Mouse (Mus musculus) hindbrain, embryonic 10.5 days (tissue): ENCODE measurements at regions not wholly inside any gene's neighbourhood (a gene's known extent, or its start where the extent isn't known, plus 50 kb on each side); places are given as distances from the start of the nearest gene placed in this dataset.
A peak's percentile ranks its signal among the peaks of the same experiment; 100 is the strongest.

ENCODE experiments used
- DNase-seq: peaks from one replicate; pipeline ENCODE4 v3.0.0-alpha.2; 2017; ENCODE audit warnings: low spot score
- H3K27ac ChIP-seq: fragments of 300-500 bp; sonication (generic); 2 replicates; pipeline ENCODE4 v1.5.1; 2016; ENCODE audit warnings: mild to moderate bottlenecking, moderate library complexity
- H3K27me3 ChIP-seq: fragments of 300-500 bp; sonication (generic); 2 replicates; pipeline ENCODE4 v1.6.1; 2016; ENCODE audit warnings: mild to moderate bottlenecking; ENCODE audit not compliant: poor library complexity, insufficient read depth, severe bottlenecking
- H3K36me3 ChIP-seq: fragments of 300-500 bp; sonication (generic); 2 replicates; pipeline ENCODE4 v1.6.1; 2016; ENCODE audit warnings: mild to moderate bottlenecking, moderate library complexity
- H3K4me1 ChIP-seq: fragments of 300-500 bp; sonication (generic); replicated peaks from 2 replicates; pipeline ENCODE4 v1.6.1; 2016; ENCODE audit warnings: mild to moderate bottlenecking
- H3K4me3 ChIP-seq: fragments of 300-500 bp; sonication (generic); 2 replicates; pipeline ENCODE4 v1.5.1; 2016; ENCODE audit warnings: mild to moderate bottlenecking, moderate library complexity
- H3K9me3 ChIP-seq: fragments of 300-500 bp; sonication (generic); 2 replicates; pipeline ENCODE4 v1.6.1; 2016; ENCODE audit warnings: mild to moderate bottlenecking, moderate library complexity
- WGBS: fragments of 180-500 bp; shearing (Covaris S2); methylation state at CpG from one replicate; pipeline ENCODE4 v1.1.7; 2016; 5-methylcytosine and 5-hydroxymethylcytosine counted together

DNA sequence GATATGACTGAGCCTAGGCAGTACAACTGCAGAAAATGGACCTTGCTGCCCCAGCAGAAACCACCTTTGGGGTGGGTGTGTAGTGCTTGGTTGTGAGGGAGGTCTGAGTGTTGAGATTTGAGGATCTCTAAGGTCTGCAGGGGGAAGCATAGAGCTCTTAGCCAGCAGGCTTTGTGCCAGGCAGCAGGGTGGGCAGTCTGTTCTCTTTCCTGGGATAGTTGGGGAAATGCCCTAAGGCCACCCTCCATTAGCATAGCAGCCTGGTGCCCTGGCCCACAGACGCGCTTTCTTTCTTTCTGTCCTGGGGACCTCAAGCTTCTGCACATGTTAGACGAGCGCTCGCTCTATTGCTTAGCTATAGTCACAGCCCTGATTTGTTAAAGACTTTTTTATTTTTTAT is 91.4 kb upstream of the Eef2kmt start:
- no peak overlapping the region for H3K4me3 ChIP-seq
- peaks cover 6% of the 10 kb centered on the region for H3K4me1 ChIP-seq
- H3K27me3 ChIP-seq = peaks cover 10% of the 10 kb centered on the region; the same call in 1 of the 2 replicates
- WGBS = 91% methylated on average over 5 of the region's 5 CpGs
- H3K9me3 ChIP-seq = no peaks in the 10 kb centered on the region
- DNase-seq = no peak
- H3K27ac ChIP-seq = no peak overlapping the region
- H3K36me3 ChIP-seq = no peaks in the 10 kb centered on the region

- WGBS = 84% methylated on average over 6 of the region's 6 CpGs
These were observed 86.5 kb upstream of the Eef2kmt start for GRCm38 (mm10) chr16:5342326-5342725.

GRCm38 (mm10) chr16:5316271-5316670 is 60.5 kb upstream of the Eef2kmt start:
- Histone ChIP-seq H3K27ac (no peak overlapping the region), H3K9me3 (no peaks in the 10 kb centered on the region), H3K36me3 (no peaks in the 10 kb centered on the region), H3K27me3 (no peaks in the 10 kb centered on the region), H3K4me3 (no peak overlapping the region), H3K4me1 (no peaks in the 10 kb centered on the region)
- WGBS = 95% methylated on average over 1 of the region's 1 CpGs
- no peak for DNase-seq

More at GRCm38 (mm10) chr16:5342326-5342725, 86.5 kb upstream of the Eef2kmt start:
- no peaks in the 10 kb centered on the region for H3K4me1 ChIP-seq
- no peak overlapping the region for H3K4me3 ChIP-seq
- no peaks in the 10 kb centered on the region for H3K36me3 ChIP-seq
- DNase-seq = no peak
- no peak overlapping the region for H3K27ac ChIP-seq
- no peaks in the 10 kb centered on the region for H3K27me3 ChIP-seq
- H3K9me3 ChIP-seq = no peaks in the 10 kb centered on the region

- Histone ChIP-seq H3K4me3 (no peak overlapping the region), H3K9me3 (no peaks in the 10 kb centered on the region), H3K27me3 (peaks cover 8% of the 10 kb centered on the region), H3K4me1 (no peaks in the 10 kb centered on the region), H3K36me3 (no peaks in the 10 kb centered on the region), H3K27ac (no peak overlapping the region)
- 73% methylated on average over 6 of the region's 6 CpGs for WGBS
- DNase-seq = no peak
These were observed 57.5 kb upstream of the Eef2kmt start for GRCm38 (mm10) chr16:5313261-5313660.

DNA sequence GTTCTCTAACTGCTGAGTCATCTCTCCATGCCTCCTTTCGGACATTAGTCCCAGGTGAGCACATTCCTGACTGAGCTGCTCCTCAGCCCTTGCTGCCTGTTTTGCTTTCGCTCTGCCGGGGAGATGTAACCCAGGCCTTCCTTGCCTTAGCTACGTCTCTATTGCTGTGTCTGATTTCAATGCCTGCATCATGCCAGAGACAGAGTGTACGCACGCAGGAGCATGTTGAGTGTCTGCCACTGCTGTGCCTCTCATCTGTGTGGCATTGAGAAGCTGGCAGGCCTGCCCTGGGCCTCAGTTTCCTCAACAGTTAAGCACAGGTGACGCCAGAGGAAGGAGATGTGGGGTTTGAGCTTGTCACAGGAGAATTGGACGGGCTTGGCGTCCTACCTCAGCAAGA is 55.7 kb upstream of the Eef2kmt start:
- Histone ChIP-seq H3K27me3 (peaks cover 21% of the 10 kb centered on the region), H3K36me3 (no peaks in the 10 kb centered on the region), H3K4me3 (no peak overlapping the region), H3K4me1 (peaks cover 7% of the 10 kb centered on the region; the same call in 1 of the 2 replicates), H3K9me3 (no peaks in the 10 kb centered on the region), H3K27ac (no peak overlapping the region)
- DNase-seq = no peak
- WGBS = 81% methylated on average over 9 of the region's 9 CpGs

DNA sequence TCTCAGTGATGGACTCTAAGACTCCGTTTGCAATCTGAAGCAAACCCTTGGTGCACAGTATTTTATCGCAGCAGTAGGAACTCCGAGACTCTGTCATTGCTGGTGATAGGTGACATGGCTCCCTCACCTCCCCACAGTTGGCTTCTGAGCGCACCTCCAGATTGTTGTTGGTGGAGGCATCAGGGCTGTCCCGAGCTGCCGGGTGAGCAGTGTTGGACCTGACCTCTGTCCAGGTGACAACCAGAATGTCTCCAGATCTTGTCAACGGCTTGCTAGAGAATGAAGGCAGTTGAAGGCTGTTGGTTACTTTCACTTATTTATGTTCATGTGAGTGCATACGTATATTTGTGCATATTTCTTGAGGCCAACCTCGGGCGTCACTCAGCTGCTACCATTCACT is 55.0 kb upstream of the Eef2kmt start:
- no peak for DNase-seq
- no peak overlapping the region for H3K4me3 ChIP-seq
- H3K9me3 ChIP-seq = no peaks in the 10 kb centered on the region
- H3K27ac ChIP-seq = no peak overlapping the region
- peaks cover 21% of the 10 kb centered on the region for H3K27me3 ChIP-seq
- no peaks in the 10 kb centered on the region for H3K36me3 ChIP-seq
- WGBS = 91% methylated on average over 10 of the region's 10 CpGs
- H3K4me1 ChIP-seq = peaks cover 7% of the 10 kb centered on the region; the same call in 1 of the 2 replicates

- Histone ChIP-seq H3K27me3 (peaks cover 21% of the 10 kb centered on the region), H3K36me3 (no peaks in the 10 kb centered on the region), H3K4me3 (no peak overlapping the region), H3K4me1 (peaks cover 7% of the 10 kb centered on the region; the same call in 1 of the 2 replicates), H3K27ac (no peak overlapping the region), H3K9me3 (no peaks in the 10 kb centered on the region)
- WGBS = 76% methylated on average over 7 of the region's 7 CpGs
- no peak for DNase-seq
These were observed 52.0 kb upstream of the Eef2kmt start for GRCm38 (mm10) chr16:5307761-5308160.

DNA sequence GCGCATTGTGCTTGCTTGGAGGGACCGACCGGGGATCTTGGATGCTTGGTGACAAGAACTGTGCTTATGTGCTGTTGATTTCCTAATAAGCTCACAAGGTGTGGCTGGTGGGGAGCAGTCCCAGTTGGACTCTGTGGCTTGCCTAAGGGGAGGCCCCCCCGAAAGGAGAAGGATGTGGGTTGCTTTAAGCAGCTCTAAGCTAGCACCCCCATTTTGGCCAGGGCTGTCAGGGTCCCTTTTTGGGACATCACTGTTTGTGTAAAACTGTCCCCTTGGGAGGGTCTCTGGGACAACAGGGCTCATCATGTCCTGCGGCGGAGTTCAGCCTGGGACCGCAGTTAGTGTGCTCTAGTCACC is 51.4 kb upstream of the Eef2kmt start:
- peaks cover 21% of the 10 kb centered on the region for H3K27me3 ChIP-seq
- DNase-seq = no peak
- no peaks in the 10 kb centered on the region for H3K9me3 ChIP-seq
- H3K4me3 ChIP-seq = peak overlapping the region; percentile 59
- H3K4me1 ChIP-seq = peaks cover 7% of the 10 kb centered on the region; the same call in 1 of the 2 replicates
- H3K27ac ChIP-seq = peak overlapping the region; percentile 85; the same call in 1 of the 2 replicates
- WGBS = 67% methylated on average over 7 of the region's 7 CpGs
- no peaks in the 10 kb centered on the region for H3K36me3 ChIP-seq

DNA sequence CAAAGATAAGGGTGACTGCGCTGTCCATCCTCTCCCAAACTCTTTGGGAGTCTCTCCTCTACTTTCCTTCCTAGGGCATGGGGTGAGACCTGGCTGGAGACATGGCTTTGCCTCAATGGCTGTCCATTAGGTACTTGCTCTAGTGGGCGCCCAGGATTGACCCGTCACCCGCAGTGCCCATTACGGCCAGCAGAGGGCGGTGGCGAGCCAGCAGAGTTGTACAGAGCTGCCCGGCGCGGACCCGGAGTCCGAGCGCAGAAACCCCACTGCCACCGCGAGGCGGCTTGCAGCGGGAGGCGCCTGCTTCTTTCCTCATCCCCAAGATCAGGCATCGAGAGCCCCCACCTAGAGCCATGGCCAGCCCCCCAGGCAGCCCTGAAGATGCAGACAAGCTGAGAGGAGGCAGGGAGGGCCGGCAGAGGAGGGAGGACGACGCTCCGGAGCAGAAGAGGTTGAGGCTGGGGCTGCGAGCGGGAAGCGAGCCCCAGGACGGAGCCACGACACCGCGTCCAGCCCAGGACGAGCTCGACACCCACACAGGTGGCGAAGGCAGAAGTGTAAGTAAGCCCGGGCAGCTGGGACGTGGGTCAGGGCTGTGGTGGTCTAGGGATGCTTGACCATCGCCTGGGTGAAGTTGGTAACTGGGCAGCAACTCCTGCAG is 50.9 kb upstream of the Eef2kmt start:
- WGBS = 2% methylated on average over 36 of the region's 36 CpGs
- Histone ChIP-seq H3K4me1 (peaks cover 7% of the 10 kb centered on the region; the same call in 1 of the 2 replicates), H3K9me3 (no peaks in the 10 kb centered on the region), H3K4me3 (peak overlapping the region; percentile 59), H3K36me3 (no peaks in the 10 kb centered on the region), H3K27ac (peak overlapping the region; percentile 85), H3K27me3 (peaks cover 21% of the 10 kb centered on the region)
- peak; percentile 96 for DNase-seq
